ENCODE assay signal across 15 mouse cellular contexts in the genomic region with DNA sequence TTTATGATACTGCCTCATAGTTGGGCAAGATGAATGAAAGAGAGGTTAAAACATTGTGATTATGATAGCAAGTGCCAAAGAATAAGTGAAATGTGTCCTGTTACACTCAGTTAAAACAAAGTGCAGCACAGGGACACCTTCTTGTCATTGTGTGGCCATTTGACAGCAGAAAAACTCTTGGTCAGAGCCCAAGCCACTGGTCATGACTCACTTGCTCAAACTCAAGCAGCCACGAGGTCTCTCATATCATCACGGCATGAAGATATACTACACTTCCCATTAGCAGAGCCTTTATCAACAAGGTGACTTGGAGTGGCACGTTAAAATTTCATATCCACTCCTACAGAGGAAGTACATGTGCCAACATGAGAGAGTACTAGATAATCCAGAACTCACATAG.
DNase-seq lines count a peak whose midpoint lies in the region; ATAC-seq and TF ChIP-seq lines count a peak whose summit lies in the region.
"Had no signal": no experiment of that assay in that cellular context is flagged by ENCODE, and none has a peak within 500 bp of the region (broad histone marks: within the 10 kb centered on the region; RNA-seq: fewer than 3 reads in every experiment).

No protein-coding gene starts in this region.

- WGBS in forebrain, embryonic 13.5 days, result 83% methylated on average over 3 of the region's 3 CpGs
- WGBS in forebrain, postnatal 0 days, result 87% methylated on average over 3 of the region's 3 CpGs
- 84% methylated on average over 3 of the region's 3 CpGs for WGBS in midbrain, postnatal 0 days
- 91% methylated on average over 3 of the region's 3 CpGs for WGBS in midbrain, embryonic 14.5 days
- WGBS in heart, postnatal 0 days, result 17% methylated on average over 3 of the region's 3 CpGs

- TF ChIP-seq CTCF in forebrain, postnatal 0 days (IDR thresholded peaks at IDR 0.05; ENCODE audit: low read depth), result no peak
- TF ChIP-seq CTCF in midbrain, postnatal 0 days (IDR thresholded peaks at IDR 0.05), result no peak
- no peak for TF ChIP-seq CTCF in heart, postnatal 0 days (IDR thresholded peaks at IDR 0.05; ENCODE audit: low read depth)

- DNase-seq in forebrain, postnatal 0 days, result no peak
- DNase-seq in midbrain, postnatal 0 days (ENCODE audit: low spot score), result no peak
- no peak for DNase-seq in midbrain, embryonic 14.5 days
- DNase-seq in heart, postnatal 0 days (ENCODE audit: low spot score), result peak; percentile 42
- DNase-seq in testis, postnatal 10 days (ENCODE audit: low spot score), result no peak
- no peak for DNase-seq in frontal cortex, adult 2 months (ENCODE audit: extremely low spot score in 1 of 2, low spot score in 1 of 2)
- DNase-seq: adrenal gland, postnatal 10 days; B cell, adult 2 months; kidney, adult 18-20 months; kidney, postnatal 36 days; lung, postnatal 36 days; spleen, adult 18-20 months had no signal

- no peaks in the 10 kb centered on the region; the same call in 1 of the 2 replicates for H3K27me3 ChIP-seq in forebrain, embryonic 13.5 days
- no peaks in the 10 kb centered on the region for H3K27me3 ChIP-seq in forebrain, postnatal 0 days (ENCODE audit: insufficient read depth, low read length)
- no peaks in the 10 kb centered on the region for H3K27me3 ChIP-seq in midbrain, postnatal 0 days (ENCODE audit: insufficient read depth, low read length)
- no peaks in the 10 kb centered on the region for H3K27me3 ChIP-seq in midbrain, embryonic 14.5 days (ENCODE audit: control insufficient read depth, insufficient read depth, low read length)
- H3K27me3 ChIP-seq in heart, postnatal 0 days (ENCODE audit: control insufficient read depth, insufficient read depth, low read length), result no peaks in the 10 kb centered on the region

- H3K36me3 ChIP-seq in forebrain, embryonic 13.5 days (ENCODE audit: poor library complexity, severe bottlenecking), result no peaks in the 10 kb centered on the region
- H3K36me3 ChIP-seq in forebrain, postnatal 0 days (ENCODE audit: insufficient read depth), result no peaks in the 10 kb centered on the region
- no peaks in the 10 kb centered on the region for H3K36me3 ChIP-seq in midbrain, postnatal 0 days (ENCODE audit: insufficient read depth, low read length)
- no peaks in the 10 kb centered on the region for H3K36me3 ChIP-seq in midbrain, embryonic 14.5 days (ENCODE audit: control insufficient read depth, insufficient read depth, low read length)
- no peaks in the 10 kb centered on the region for H3K36me3 ChIP-seq in heart, postnatal 0 days (replicated peaks; ENCODE audit: control insufficient read depth, insufficient read depth, low read length)

- H3K4me3 ChIP-seq in forebrain, embryonic 13.5 days, result no peak overlapping the region
- no peak overlapping the region for H3K4me3 ChIP-seq in forebrain, postnatal 0 days (ENCODE audit: low read depth, low read length)
- no peak overlapping the region for H3K4me3 ChIP-seq in midbrain, postnatal 0 days (ENCODE audit: low read depth, low read length)
- no peak overlapping the region for H3K4me3 ChIP-seq in midbrain, embryonic 14.5 days (replicated peaks; ENCODE audit: low read depth, low read length)
- H3K4me3 ChIP-seq in heart, postnatal 0 days (ENCODE audit: low read depth, low read length), result peak overlapping the region; percentile 73; the same call in 1 of the 2 replicates

- H3K4me2 ChIP-seq in forebrain, embryonic 13.5 days, result peak overlapping the region; percentile 91; the same call in 1 of the 2 replicates
- no peak overlapping the region for H3K4me2 ChIP-seq in forebrain, postnatal 0 days (ENCODE audit: low read depth)
- H3K4me2 ChIP-seq in midbrain, postnatal 0 days (ENCODE audit: low read depth, low read length, poor library complexity, severe bottlenecking), result peak overlapping the region; percentile 93; the same call in 1 of the 2 replicates
- H3K4me2 ChIP-seq in midbrain, embryonic 14.5 days (ENCODE audit: low read length), result no peak overlapping the region
- peak overlapping the region; percentile 85 for H3K4me2 ChIP-seq in heart, postnatal 0 days (ENCODE audit: low read depth, low read length)
- H3K4me2 ChIP-seq: midbrain, embryonic 11.5 days had no signal

- TF ChIP-seq EP300 in heart, postnatal 0 days (IDR thresholded peaks at IDR 0.05; ENCODE audit: low read depth), result 0 out of 2 replicates have a peak, but pooled peaks have one; percentile 49

- no peak overlapping the region for H3K27ac ChIP-seq in forebrain, embryonic 13.5 days
- H3K27ac ChIP-seq in forebrain, postnatal 0 days (ENCODE audit: low read depth, low read length), result no peak overlapping the region
- no peak overlapping the region for H3K27ac ChIP-seq in midbrain, postnatal 0 days (ENCODE audit: low read depth, low read length)
- no peak overlapping the region for H3K27ac ChIP-seq in midbrain, embryonic 14.5 days (replicated peaks; ENCODE audit: low read depth, low read length)
- peak overlapping the region; percentile 62 for H3K27ac ChIP-seq in heart, postnatal 0 days (ENCODE audit: low read depth)
- H3K27ac ChIP-seq: liver, embryonic 14.5 days had no signal

- H3K4me1 ChIP-seq in forebrain, embryonic 13.5 days, result peaks cover 28% of the 10 kb centered on the region
- peaks cover 10% of the 10 kb centered on the region; the same call in 1 of the 2 replicates for H3K4me1 ChIP-seq in forebrain, postnatal 0 days (ENCODE audit: insufficient read depth)
- H3K4me1 ChIP-seq in midbrain, postnatal 0 days (ENCODE audit: insufficient read depth, low read length), result peaks cover 3% of the 10 kb centered on the region; the same call in 1 of the 2 replicates
- 0 out of 2 replicates have a peak, but pooled peaks cover 12% of the 10 kb centered on the region for H3K4me1 ChIP-seq in midbrain, embryonic 14.5 days (ENCODE audit: control insufficient read depth, insufficient read depth, low read length)
- peaks cover 26% of the 10 kb centered on the region for H3K4me1 ChIP-seq in heart, postnatal 0 days (ENCODE audit: control insufficient read depth, insufficient read depth)

- no peak for ATAC-seq in forebrain, embryonic 13.5 days
- no peak for ATAC-seq in forebrain, postnatal 0 days
- no peak for ATAC-seq in midbrain, postnatal 0 days (ENCODE audit: low FRiP score)
- ATAC-seq in midbrain, embryonic 14.5 days (ENCODE audit: low FRiP score, low TSS enrichment), result no peak
- ATAC-seq in heart, postnatal 0 days (ENCODE audit: insufficient read depth, low read depth), result no peak

- H3K9me3 ChIP-seq in forebrain, embryonic 13.5 days (replicated peaks), result no peaks in the 10 kb centered on the region
- H3K9me3 ChIP-seq in forebrain, postnatal 0 days (ENCODE audit: low read length), result no peaks in the 10 kb centered on the region
- no peaks in the 10 kb centered on the region for H3K9me3 ChIP-seq in midbrain, postnatal 0 days (ENCODE audit: low read length)
- no peaks in the 10 kb centered on the region for H3K9me3 ChIP-seq in midbrain, embryonic 14.5 days (ENCODE audit: control insufficient read depth, low read length)
- no peaks in the 10 kb centered on the region for H3K9me3 ChIP-seq in heart, postnatal 0 days (replicated peaks; ENCODE audit: control insufficient read depth, low read length)

- H3K9ac ChIP-seq in forebrain, embryonic 13.5 days, result no peak overlapping the region
- H3K9ac ChIP-seq in forebrain, postnatal 0 days, result no peak overlapping the region
- H3K9ac ChIP-seq in midbrain, postnatal 0 days (replicated peaks; ENCODE audit: low read length, poor library complexity, severe bottlenecking), result no peak overlapping the region
- no peak overlapping the region for H3K9ac ChIP-seq in midbrain, embryonic 14.5 days (replicated peaks; ENCODE audit: low read length)
- no peak overlapping the region for H3K9ac ChIP-seq in heart, postnatal 0 days (replicated peaks; ENCODE audit: low read depth, low read length)
- H3K9ac ChIP-seq: liver, embryonic 14.5 days had no signal

Comparison
In these comparisons a context has a peak if more than half of its experiments do, and no peak if none do; other contexts are left out.
1. H3K4me2 ChIP-seq: peak in forebrain, embryonic 13.5 days (single experiment), midbrain, postnatal 0 days (single experiment) and heart, postnatal 0 days (single experiment); none in forebrain, postnatal 0 days (single experiment) and midbrain, embryonic 14.5 days (single experiment).